Mouse (Mus musculus) liver, postnatal 0 days (tissue): ENCODE data around the gene Htt. TPM values are rescaled to one million over a fixed set of nuclear protein-coding genes. Genes with fewer than 3 reads are reported as not detected.
"Not testable (repeated sequence)": the region's sequence is repeated elsewhere in the genome, so short reads cannot be mapped to it uniquely, and the experiment has no call there.

Experiments
- ATAC-seq: fragments of 200-750 bp; cut with Nextera tagmentation; 2 replicates; pipeline ENCODE4 v1.8.0; 2017; ENCODE audit warnings: mild to moderate bottlenecking, moderate library complexity
- DNase-seq: peaks from one replicate; pipeline ENCODE4 v3.0.0-alpha.2; 2016
- H3K27ac ChIP-seq: fragments of 300-500 bp; sonication (generic); 2 replicates; pipeline ENCODE4 v1.5.1; 2014; ENCODE audit warnings: antibody characterized with exemption, moderate library complexity, mild to moderate bottlenecking, low read depth
- H3K27me3 ChIP-seq: fragments of 300-500 bp; sonication (generic); 2 replicates; pipeline ENCODE4 v1.6.1; 2014; ENCODE audit warnings: low read length, control low read depth, mixed read lengths; ENCODE audit not compliant: insufficient read depth
- H3K36me3 ChIP-seq: fragments of 300-500 bp; sonication (generic); replicated peaks from 2 replicates; pipeline ENCODE4 v1.6.1; 2014; ENCODE audit warnings: mild to moderate bottlenecking, control low read depth, low read length, moderate library complexity, mixed read lengths; ENCODE audit not compliant: insufficient read depth
- H3K4me1 ChIP-seq: fragments of 300-500 bp; sonication (generic); 2 replicates; pipeline ENCODE4 v1.6.1; 2014; ENCODE audit warnings: antibody characterized with exemption, mild to moderate bottlenecking, control low read depth; ENCODE audit not compliant: insufficient read depth
- H3K4me2 ChIP-seq: fragments of 300-500 bp; sonication (generic); 2 replicates; pipeline ENCODE4 v1.6.1; 2014; ENCODE audit warnings: low read depth, mild to moderate bottlenecking, low read length, moderate library complexity, mixed read lengths
- H3K4me3 ChIP-seq: fragments of 300-500 bp; sonication (generic); 2 replicates; pipeline ENCODE4 v1.5.1; 2014; ENCODE audit warnings: low read depth, low read length
- H3K9ac ChIP-seq: fragments of 300-500 bp; sonication (generic); replicated peaks from 2 replicates; pipeline ENCODE4 v1.6.1; 2014; ENCODE audit warnings: mild to moderate bottlenecking, moderate library complexity
- H3K9me3 ChIP-seq: fragments of 300-500 bp; sonication (generic); 2 replicates; pipeline ENCODE4 v1.6.1; 2016; ENCODE audit warnings: mild to moderate bottlenecking, control low read depth, low read length, mixed read lengths
- CTCF ChIP-seq: sonication (generic); IDR thresholded peaks from 2 replicates; pipeline ENCODE4 v1.5.1; 2016; ENCODE audit warnings: antibody characterized with exemption, low read depth
- EP300 ChIP-seq: IDR thresholded peaks from 2 replicates; pipeline ENCODE4 v1.6.1; 2016; ENCODE audit warnings: antibody characterized with exemption, low read depth, mild to moderate bottlenecking
- WGBS: fragments of 180-500 bp; shearing (Covaris S2); extraction: QIAGEN DNeasy Blood & Tissue Kit; methylation state at CpG from one replicate; pipeline ENCODE4 v1.1.7; 2014; ENCODE audit not compliant: insufficient replicate concordance; 5-methylcytosine and 5-hydroxymethylcytosine counted together
- polyA plus RNA-seq: library from polyadenylated mRNA; unstranded; fragments of >200 nt; fragmentation: Nextera tagmentation; extraction: Ambion mirVana; gene quantifications from 2 replicates; pipeline ENCODE4 v1.2.1, GENCODE M21; 2015

The Htt gene
- polyA plus RNA-seq, result 1.9 and 2.3 TPM in 2 replicates

GRCm38 (mm10) chr5:34761509-34761908 lies at the start of gene Htt:
Htt (plus strand) TSS chr5:34761740.
- Histone ChIP-seq H3K9ac (peak within 1 kb of the TSS; percentile 98), H3K27ac (peak within 1 kb of the TSS; percentile 85), H3K9me3 (no peaks in the 10 kb centered on the region), H3K4me1 (peaks cover 15% of the 10 kb centered on the region), H3K27me3 (no peaks in the 10 kb centered on the region), H3K36me3 (no peaks in the 10 kb centered on the region), H3K4me2 (peak within 1 kb of the TSS; percentile 95), H3K4me3 (peak within 1 kb of the TSS; percentile 89)
- TF ChIP-seq EP300 (no peak; the same call in 1 of the 2 replicates), CTCF (peak; percentile 22; the same call in 1 of the 2 replicates)
- ATAC-seq (peak; percentile 96), DNase-seq (peak; percentile 95)
- WGBS, result under 1% methylated on average over 35 of the region's 35 CpGs

GRCm38 (mm10) chr5:34714371-34714770 lies 47.2 kb upstream of the Htt start:
- H3K27me3 ChIP-seq, H3K4me3 ChIP-seq, DNase-seq, H3K9me3 ChIP-seq, H3K4me2 ChIP-seq, ATAC-seq, H3K36me3 ChIP-seq, H3K4me1 ChIP-seq, H3K9ac ChIP-seq, H3K27ac ChIP-seq: not testable (repeated sequence)
- 73% methylated on average over 3 of the region's 3 CpGs for WGBS

GRCm38 (mm10) chr5:34714816-34715215 lies 46.7 kb upstream of the Htt start:
- no peak for TF ChIP-seq EP300
- no peak for TF ChIP-seq CTCF
- Histone ChIP-seq H3K4me2 (no peak overlapping the region), H3K36me3 (no peaks in the 10 kb centered on the region), H3K9ac (no peak overlapping the region), H3K4me1 (no peaks in the 10 kb centered on the region), H3K27me3 (no peaks in the 10 kb centered on the region), H3K27ac (no peak overlapping the region), H3K9me3 (no peaks in the 10 kb centered on the region), H3K4me3 (no peak overlapping the region)
- ATAC-seq (no peak), DNase-seq (no peak)
- 70% methylated on average over 5 of the region's 5 CpGs for WGBS

DNA sequence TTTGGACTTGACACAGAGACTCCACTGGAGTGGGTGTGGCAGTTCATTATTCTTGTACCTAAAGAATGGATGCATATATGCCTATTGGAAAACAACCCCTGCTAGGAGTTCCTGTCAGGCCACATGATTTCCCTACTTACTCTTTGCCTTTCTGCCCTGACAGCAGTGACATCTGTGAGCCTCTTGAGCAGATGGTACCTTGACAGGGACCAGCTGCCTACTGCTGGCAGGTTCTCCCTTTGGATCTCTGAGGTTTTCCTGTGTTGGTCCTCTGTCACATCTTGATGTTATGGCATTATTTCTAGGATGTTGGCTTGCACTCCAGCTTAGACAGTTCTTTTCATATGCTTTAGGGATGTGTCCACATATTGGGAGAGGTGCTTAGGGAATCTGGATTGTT lies 32.4 kb upstream of the Htt start:
- no peak for ATAC-seq
- Histone ChIP-seq H3K4me2 (no peak overlapping the region), H3K27me3 (no peaks in the 10 kb centered on the region), H3K4me3 (no peak overlapping the region), H3K9me3 (no peaks in the 10 kb centered on the region), H3K9ac (no peak overlapping the region), H3K4me1 (no peaks in the 10 kb centered on the region), H3K27ac (no peak overlapping the region), H3K36me3 (no peaks in the 10 kb centered on the region)
- TF ChIP-seq EP300 (no peak), CTCF (no peak)
- DNase-seq, result no peak

DNA sequence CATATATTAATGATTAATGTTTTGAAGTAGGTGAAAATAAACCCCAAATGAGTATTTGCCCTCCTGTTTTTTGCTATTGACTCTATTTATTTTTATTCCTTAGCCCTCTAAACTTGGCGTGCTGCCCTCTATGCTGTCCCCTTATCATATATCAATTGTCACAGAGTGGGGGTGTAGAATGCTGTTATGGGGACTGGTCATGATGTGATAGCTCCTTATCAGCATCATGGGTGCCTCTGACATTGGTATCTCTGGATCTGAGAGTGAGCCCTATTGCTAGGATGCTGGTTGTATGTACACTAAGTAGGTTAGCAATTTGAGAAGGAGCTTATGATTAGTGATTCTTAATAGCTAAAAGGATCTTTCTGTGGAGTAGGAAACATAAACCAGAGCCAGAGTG lies 31.3 kb upstream of the Htt start:
- DNase-seq (no peak), ATAC-seq (no peak)
- Histone ChIP-seq H3K9me3 (no peaks in the 10 kb centered on the region), H3K4me1 (no peaks in the 10 kb centered on the region), H3K27ac (no peak overlapping the region), H3K27me3 (no peaks in the 10 kb centered on the region), H3K9ac (no peak overlapping the region), H3K4me3 (no peak overlapping the region), H3K4me2 (no peak overlapping the region), H3K36me3 (no peaks in the 10 kb centered on the region)
- WGBS, result 24% methylated on average over 1 of the region's 1 CpGs
- no peak for TF ChIP-seq CTCF
- TF ChIP-seq EP300, result peak; percentile 59; the same call in 1 of the 2 replicates

GRCm38 (mm10) chr5:34751477-34751876 lies 10.1 kb upstream of the Htt start:
- DNase-seq (no peak), ATAC-seq (no peak)
- Histone ChIP-seq H3K9ac (no peak overlapping the region), H3K9me3 (no peaks in the 10 kb centered on the region), H3K4me3 (no peak overlapping the region), H3K36me3 (no peaks in the 10 kb centered on the region), H3K4me2 (no peak overlapping the region), H3K27me3 (no peaks in the 10 kb centered on the region), H3K4me1 (no peaks in the 10 kb centered on the region), H3K27ac (no peak overlapping the region)
- WGBS, result 46% methylated on average over 3 of the region's 3 CpGs
- TF ChIP-seq EP300, result no peak
- peak; percentile 51 for TF ChIP-seq CTCF

- ATAC-seq (no peak), DNase-seq (no peak)
- H3K36me3 ChIP-seq, result no peaks in the 10 kb centered on the region
- H3K9me3 ChIP-seq, result no peaks in the 10 kb centered on the region
- H3K4me2 ChIP-seq, result no peak overlapping the region
- no peak overlapping the region for H3K27ac ChIP-seq
- no peak for TF ChIP-seq EP300
- no peak for TF ChIP-seq CTCF
- WGBS, result 90% methylated on average over 1 of the region's 1 CpGs
- no peaks in the 10 kb centered on the region for H3K27me3 ChIP-seq
- H3K4me1 ChIP-seq, result peaks cover 15% of the 10 kb centered on the region
- no peak overlapping the region for H3K4me3 ChIP-seq
- H3K9ac ChIP-seq, result no peak overlapping the region
Observed at GRCm38 (mm10) chr5:34758762-34759161, 2.8 kb upstream of the Htt start.
